Mouse (Mus musculus): ENCODE data around the gene Tmc6. TPM values are rescaled to one million over a fixed set of nuclear protein-coding genes. Genes with fewer than 3 reads are reported as not detected.

Tmc6 gene
- polyA plus RNA-seq, 1 experiment from 2014 or later, result 26.3 TPM

DNA sequence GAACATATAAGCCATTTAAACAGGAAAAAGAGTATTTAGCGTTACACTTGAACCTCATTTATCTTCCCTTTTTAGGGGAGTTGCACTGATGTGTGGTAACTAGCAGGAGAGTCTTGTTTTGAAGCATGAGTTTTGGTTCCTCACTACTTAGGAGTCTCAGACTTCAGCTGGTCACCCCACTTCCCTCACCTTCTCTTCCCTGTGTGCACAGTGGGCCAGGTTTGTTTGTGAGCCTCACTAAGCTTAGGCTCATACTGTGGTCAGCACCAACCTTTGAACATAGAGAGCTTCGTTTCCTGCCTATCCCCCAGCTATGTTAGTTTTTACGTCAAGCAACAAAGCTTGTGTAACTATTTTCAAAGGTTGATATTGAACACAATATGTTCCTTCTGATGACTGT lies 63.2 kb downstream of the Tmc6 start:
- H3K4me1 ChIP-seq (replicated peaks; ENCODE audit: control insufficient read depth, insufficient read depth, low read length), result no peaks in the 10 kb centered on the region
- no peak overlapping the region for H3K9ac ChIP-seq (ENCODE audit: low read depth, low read length)
- no peak for TF ChIP-seq CTCF (IDR thresholded peaks at IDR 0.05; ENCODE audit: low read depth)
- H3K27ac ChIP-seq (ENCODE audit: low read depth, low read length), result no peak overlapping the region
- ATAC-seq, result no peak
- H3K27me3 ChIP-seq (replicated peaks; ENCODE audit: control insufficient read depth, insufficient read depth, low read length), result no peaks in the 10 kb centered on the region
- no peaks in the 10 kb centered on the region for H3K9me3 ChIP-seq (ENCODE audit: control insufficient read depth)
- 79% methylated on average over 3 of the region's 3 CpGs for WGBS
- no peak overlapping the region for H3K4me3 ChIP-seq (ENCODE audit: low read depth, low read length)
- H3K36me3 ChIP-seq (ENCODE audit: control insufficient read depth, insufficient read depth), result peaks cover 52% of the 10 kb centered on the region
- no peak overlapping the region for H3K4me2 ChIP-seq (replicated peaks; ENCODE audit: low read depth)

Other genes with a start within 250 kb of the Tmc6 start
- gene Tnrc6c, start 127.9 kb downstream of the Tmc6 start, polyA plus RNA-seq (2015; fragmentation: Nextera tagmentation; extraction: Ambion mirVana), result 6.1 and 6.9 TPM in 2 replicates
- gene Tmc8, start 122 bp downstream of the Tmc6 start, polyA plus RNA-seq (2015; fragmentation: Nextera tagmentation; extraction: Ambion mirVana), result 18.2 TPM in 2 replicates
- not detected in 2 replicates for gene 6030468B19Rik, start 15.5 kb upstream of the Tmc6 start, polyA plus RNA-seq (2015; fragmentation: Nextera tagmentation; extraction: Ambion mirVana)
- 0.29 and 0.37 TPM in 2 replicates for gene Gm20708, start 27.5 kb upstream of the Tmc6 start, polyA plus RNA-seq (2015; fragmentation: Nextera tagmentation; extraction: Ambion mirVana)
- gene Syngr2, start 27.5 kb upstream of the Tmc6 start, polyA plus RNA-seq (2015; fragmentation: Nextera tagmentation; extraction: Ambion mirVana), result 116 and 129 TPM in 2 replicates
- gene Afmid, start 43.7 kb upstream of the Tmc6 start, polyA plus RNA-seq (2015; fragmentation: Nextera tagmentation; extraction: Ambion mirVana), result 7.0 and 9.2 TPM in 2 replicates
- 36.3 and 44.8 TPM in 2 replicates for gene Tk1, start 43.9 kb upstream of the Tmc6 start, polyA plus RNA-seq (2015; fragmentation: Nextera tagmentation; extraction: Ambion mirVana)
- gene Birc5, start 67.1 kb upstream of the Tmc6 start, polyA plus RNA-seq (2015; fragmentation: Nextera tagmentation; extraction: Ambion mirVana), result 84.0 and 86.0 TPM in 2 replicates
- not detected in 2 replicates for gene Tmem235, start 78.6 kb upstream of the Tmc6 start, polyA plus RNA-seq (2015; fragmentation: Nextera tagmentation; extraction: Ambion mirVana)
- gene Tha1, start 91.3 kb upstream of the Tmc6 start, polyA plus RNA-seq (2015; fragmentation: Nextera tagmentation; extraction: Ambion mirVana), result 15.8 and 16.4 TPM in 2 replicates
- gene Socs3, start 187.8 kb upstream of the Tmc6 start, polyA plus RNA-seq (2015; fragmentation: Nextera tagmentation; extraction: Ambion mirVana), result 15.7 and 15.9 TPM in 2 replicates
- 23.1 and 24.0 TPM in 2 replicates for gene Pgs1, start 204.1 kb upstream of the Tmc6 start, polyA plus RNA-seq (2015; fragmentation: Nextera tagmentation; extraction: Ambion mirVana)